Mouse (Mus musculus) T-helper 17 cell (primary cell): ENCODE measurements around the gene Jmjd1c.

Experiments used
- in situ Hi-C, 2 experiments: fragments of 300-600 bp; cut with MboI, MseI; formaldehyde crosslinking; loops; 1 replicate in 1 of 2; 2 replicates in 1 of 2; pipeline ENCODE4 v1.15.1; 2025; ENCODE audit warnings: high pct_unique_total_duplicates in 2 of 2

The Jmjd1c gene

DNA sequence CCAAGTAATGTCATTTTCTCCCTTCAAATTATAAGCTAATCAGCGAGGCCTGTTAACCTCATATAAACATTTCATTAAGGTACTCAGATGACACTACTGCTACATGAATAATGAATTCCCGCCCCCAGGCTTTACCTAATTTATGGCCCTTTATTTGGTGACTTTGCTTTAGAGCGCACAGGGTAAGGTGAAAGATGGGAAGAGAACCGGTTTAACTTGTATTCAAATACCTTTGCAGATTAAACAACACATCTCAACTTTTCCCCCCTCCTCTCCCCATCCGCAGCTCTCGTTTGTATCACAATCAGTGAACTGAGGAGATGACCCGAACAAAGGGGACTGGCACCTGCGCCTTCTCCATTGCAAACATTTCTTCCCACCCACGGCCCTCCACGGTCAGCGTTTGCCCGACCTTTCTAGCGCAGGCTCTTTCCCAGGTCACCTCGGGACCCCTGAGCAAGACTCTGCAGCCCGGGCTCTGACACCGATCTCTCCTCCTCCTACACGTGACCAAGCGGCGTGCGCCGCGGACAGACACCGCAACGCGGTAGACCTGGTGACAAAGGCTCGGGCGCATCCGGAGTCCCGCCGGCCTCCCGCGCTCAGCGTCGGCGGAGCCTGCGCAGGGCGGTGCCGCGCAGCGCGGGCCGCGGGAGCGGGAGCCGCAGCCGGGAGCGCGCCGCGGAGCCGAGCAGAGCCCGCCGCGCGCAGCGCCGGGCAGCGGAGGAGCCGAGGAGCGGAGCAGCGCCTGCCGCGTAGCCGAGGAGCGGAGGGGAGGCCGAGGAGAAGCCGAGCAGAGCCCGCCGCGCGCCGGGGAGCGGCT is at the start of gene Jmjd1c:
Gene Jmjd1c (plus strand): TSS at position 328 of the 823 bp plus-strand sequence.
- in situ Hi-C loops: loop anchor here in 1 of 2 experiments (5.0 kb wide), 1 partner anchor 96 kb away; no protein-coding TSS in a partner anchor

GRCm38 (mm10) chr10:67047712-67048645 is 47.9 kb upstream of the Jmjd1c start:
- in situ Hi-C loops: no loop called here

DNA sequence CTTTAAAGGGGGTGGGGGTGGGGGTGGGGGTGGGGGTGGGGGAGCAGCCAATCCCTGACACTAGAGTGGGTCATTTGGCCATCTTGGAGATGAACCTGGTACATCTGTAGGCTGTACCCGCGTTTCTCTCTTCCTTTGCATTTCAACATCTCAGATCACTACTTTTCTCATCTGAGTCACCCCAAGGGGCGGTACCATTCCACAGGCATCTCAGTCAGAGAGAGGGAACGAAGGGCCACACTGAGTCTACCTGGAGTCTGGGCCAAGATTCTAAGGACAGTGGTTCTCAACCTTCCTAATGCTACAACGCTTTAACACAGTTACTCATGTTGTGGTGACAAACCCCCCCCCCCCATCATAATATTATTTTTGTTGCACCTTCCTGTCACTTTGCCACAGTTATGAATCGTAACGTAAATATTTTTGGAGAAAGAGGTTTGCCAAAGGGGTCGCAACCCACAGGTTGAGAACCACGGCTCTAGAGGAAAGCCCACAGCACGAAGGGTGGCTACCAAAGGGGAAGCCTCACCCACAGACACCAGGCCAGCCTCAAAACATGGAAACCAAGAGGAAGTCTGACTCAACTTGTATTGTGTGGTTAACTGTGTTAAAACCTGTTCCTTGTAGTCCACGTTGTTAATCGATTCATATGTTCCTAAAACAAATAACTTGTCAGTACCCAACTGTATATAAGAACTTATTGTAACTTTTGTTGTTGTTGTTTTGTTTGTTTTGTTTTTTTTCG is 46.9 kb upstream of the Jmjd1c start:
- in situ Hi-C loops: no loop called here

DNA sequence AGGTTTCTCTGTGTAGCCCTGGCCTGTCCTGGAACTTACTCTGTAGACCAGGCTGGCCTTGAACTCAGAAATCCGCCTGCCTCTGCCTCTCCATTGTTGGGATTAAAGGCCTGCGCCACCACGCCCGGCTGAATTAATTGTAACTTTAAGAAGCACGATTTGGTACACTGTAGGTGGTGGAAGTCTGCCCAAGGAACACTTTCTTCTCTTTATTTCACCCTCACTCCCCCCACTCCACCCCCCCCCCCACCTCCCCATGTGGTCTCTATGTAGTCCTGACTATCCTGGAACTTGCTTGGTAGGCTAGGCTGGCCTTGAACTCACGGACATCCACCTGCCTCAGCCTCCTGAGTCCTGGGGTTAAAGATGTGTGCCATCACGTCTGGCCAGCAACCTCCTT is 46.3 kb upstream of the Jmjd1c start:
- in situ Hi-C loops: no loop called here

DNA sequence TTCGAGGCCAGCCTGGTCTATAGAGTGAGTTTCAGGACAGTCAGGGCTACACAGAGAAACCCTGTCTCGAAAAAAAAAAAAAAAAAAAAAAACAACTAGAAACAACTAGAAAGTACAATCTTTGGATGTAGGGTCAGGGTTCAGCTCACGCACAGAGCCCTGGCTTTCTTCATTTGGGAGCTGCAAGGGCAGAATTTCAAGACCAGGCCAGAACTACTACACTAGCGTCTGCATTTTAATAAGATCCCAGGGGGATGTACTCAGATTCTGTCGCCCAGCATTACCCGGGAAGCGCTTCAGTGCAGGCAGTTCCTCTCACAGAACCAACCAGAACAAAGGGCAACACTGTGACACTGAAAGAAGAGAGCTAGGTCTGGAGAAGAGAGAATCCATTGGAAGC is 45.2 kb upstream of the Jmjd1c start:
- in situ Hi-C loops: no loop called here

DNA sequence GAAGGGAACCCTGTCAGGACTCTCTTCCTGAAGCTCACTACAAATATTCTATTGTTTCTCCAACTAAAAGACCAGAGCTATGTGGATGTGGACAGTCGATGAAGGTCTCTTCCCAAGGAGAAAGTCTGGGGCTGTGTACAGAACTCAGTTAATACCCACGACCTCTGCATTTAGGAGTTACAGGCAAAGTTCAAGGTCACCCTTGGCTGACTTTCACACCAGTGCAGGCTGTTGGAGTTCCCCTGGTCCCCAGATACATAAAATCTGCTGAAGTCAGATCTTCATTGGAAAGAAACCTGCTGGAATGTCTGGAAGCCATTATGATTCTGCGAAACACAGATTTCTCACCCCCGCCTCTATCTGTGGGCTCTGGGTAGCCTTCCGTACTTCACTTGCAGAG is 44.5 kb upstream of the Jmjd1c start:
- in situ Hi-C loops: no loop called here

DNA sequence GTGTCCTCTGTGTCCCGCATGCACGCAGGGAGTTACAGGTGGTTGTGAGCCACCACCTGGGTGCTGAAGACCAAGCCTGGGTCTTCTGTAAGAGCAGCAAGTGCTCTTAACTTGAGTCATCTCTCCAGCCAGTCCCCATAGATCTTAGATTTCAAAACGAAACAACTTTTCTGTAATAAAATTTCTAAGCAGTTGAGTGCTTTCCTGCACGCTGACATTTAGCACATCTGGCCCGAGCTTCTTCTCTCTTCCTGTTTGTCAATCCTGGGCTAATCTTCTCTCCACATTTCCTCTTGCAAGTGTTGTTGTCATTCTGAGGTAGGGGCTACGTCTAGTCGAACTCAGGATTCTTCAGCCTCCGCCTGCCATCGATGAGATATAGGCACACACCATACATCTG is 43.5 kb upstream of the Jmjd1c start:
- in situ Hi-C loops: no loop called here

DNA sequence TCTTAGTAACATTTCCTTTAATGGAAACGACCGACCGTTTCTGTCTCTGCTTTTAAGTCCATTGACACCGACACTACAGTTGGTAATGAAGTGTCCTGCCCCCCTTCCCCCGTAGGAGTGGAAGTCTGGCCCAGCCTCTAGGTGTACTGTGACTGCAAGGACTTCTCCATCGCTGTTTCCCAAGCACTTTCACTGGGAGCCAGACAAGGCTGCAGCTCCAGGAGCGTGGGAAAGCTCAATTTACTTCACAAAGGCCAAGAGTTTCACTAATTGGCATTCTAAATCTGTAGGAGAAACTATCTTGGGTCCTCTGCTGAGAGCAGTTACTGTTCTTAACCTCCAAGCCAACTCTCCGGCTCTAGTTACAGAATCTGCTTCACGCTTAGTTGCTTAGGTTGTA is 42.5 kb upstream of the Jmjd1c start:
- in situ Hi-C loops: no loop called here

- in situ Hi-C loops: no loop called here
Observed at GRCm38 (mm10) chr10:67055867-67056856, 39.8 kb upstream of the Jmjd1c start.

GRCm38 (mm10) chr10:67057208-67057607 is 38.7 kb upstream of the Jmjd1c start:
- in situ Hi-C loops: no loop called here

DNA sequence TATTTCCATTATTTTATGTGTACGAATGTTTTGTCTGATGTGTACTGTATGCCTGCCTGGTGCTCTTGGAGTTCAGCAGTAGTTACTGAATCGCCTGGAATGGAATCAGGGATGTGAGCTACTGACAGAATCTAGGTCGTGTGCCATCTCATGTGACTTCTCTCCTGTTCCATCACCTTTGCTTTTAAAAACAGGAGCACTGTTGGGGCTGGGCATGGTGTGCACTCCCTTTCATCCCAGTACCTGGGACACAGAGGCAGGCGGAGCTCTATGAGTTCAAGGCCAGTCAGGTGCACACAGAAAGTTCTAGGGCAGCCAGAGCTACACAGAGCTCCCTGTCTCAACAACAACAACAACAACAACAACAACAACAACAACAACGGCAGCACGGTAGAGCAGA is 38.2 kb upstream of the Jmjd1c start:
- in situ Hi-C loops: no loop called here

DNA sequence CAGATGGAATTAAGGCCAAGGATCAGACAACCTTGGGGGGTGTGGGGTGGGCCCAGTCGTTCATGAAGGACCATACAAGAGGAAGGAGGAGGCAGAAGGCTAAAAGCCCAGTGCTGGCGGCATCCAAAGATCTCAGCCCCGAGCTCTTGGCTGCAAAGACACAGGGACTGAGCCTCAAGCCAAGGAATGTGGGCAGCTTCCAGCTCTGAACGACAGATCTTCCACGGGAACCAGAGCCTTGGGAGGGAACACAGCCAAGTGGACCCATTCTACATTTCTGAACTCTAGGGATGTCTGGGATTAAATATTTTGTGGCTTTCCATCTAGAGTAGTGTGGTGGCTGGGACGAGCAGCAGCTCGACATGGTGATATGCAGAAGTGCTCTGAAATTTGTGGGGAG is 37.6 kb upstream of the Jmjd1c start:
- in situ Hi-C loops: no loop called here

DNA sequence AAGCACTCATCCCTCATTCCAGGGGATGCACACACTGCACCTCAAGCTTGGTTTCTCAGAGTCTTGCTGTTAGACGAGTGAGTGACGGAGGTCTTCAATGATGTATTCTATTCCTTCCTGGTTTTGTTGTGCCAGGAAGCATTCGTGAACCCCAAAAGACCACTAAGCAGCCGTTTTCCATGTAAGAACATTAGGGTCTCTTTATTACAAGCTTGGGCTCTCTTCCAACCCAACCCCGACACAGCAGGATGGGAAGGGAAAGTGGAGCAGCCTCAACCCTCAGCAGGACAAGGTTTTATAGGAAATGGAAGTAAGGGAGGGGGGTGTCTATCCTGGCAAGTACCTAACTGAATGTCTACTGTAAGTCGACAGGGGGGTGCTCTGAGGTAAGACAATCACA is 37.2 kb upstream of the Jmjd1c start:
- in situ Hi-C loops: no loop called here

DNA sequence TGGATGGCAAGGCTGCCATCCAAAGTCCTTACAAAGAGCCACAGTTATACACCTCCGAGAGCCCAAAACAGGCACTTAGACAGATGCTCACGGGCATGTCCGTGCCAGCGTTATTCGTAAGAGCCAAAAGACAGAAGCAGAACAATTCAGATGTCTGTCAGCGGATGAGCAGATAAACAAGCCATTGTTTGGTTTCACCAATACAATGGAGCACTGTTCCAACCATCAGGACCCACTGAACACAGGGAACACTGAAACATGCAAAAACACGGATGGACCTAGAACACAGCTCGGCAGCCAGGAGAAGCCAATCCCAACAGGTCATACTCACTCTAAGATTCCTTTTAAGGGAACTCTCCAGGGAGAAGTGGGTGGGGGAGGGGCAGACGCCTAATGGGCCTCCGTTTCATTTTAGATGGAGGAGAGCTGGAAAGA is 34.5 kb upstream of the Jmjd1c start:
- in situ Hi-C loops: no loop called here

DNA sequence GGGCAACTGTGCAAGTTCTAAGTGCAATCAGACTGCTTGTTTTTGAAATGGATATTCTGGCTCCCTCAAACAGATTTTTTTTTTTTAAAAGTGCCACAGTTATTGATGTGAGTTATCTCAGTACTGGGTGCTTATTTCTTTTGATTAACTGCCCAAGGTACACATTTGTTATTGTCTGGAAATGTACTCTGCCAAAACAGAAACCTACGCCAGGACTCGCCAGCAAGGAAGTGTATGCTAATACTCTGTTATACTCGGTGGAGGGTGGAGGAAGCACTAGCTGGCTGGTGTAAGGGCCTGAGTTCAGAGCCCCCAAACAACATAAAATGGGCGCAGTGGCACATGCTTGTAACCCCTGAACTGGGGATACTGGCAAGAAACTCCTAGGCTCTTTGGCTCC is 34.1 kb upstream of the Jmjd1c start:
- in situ Hi-C loops: no loop called here

- in situ Hi-C loops: no loop called here
Observed at GRCm38 (mm10) chr10:67065277-67065887, 30.5 kb upstream of the Jmjd1c start.

GRCm38 (mm10) chr10:67065927-67066326 is 30.0 kb upstream of the Jmjd1c start:
- in situ Hi-C loops: no loop called here

DNA sequence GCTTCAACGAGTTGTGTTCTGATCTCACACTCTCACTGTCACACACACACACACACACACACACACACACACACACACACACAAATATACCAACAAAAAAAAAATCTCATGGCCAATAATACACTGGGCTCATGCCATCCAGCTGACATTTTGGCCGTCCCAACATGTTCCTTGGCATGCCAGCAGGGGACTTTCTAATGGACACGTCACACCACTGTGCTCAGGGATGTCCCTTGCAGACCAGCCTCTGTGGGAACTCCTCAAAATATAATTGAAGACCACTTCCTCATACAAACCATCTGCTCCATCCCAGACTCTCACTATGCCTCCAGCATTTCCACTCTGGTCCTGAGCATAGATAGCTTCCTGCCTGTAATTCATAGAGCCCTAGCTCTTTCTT is 29.5 kb upstream of the Jmjd1c start:
- in situ Hi-C loops: no loop called here

DNA sequence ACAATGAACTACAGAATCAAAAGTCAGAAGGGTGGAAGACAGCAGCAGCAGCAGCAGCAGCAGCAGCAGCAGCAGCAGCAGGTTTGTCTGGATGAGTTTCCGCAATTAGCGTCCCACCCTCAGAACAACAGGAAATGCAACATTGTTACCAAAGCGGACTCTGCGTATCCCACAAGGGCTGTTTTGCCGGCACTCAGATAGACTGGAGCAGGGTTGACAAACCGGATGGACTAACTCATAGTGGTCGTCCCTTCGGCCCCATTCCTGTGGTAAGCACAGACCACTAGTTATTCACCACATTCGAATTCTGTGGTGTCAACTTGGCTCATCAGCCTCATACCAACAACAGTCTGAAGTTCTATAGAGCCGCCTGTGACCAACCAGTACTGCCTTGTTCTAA is 26.9 kb upstream of the Jmjd1c start:
- in situ Hi-C loops: no loop called here

DNA sequence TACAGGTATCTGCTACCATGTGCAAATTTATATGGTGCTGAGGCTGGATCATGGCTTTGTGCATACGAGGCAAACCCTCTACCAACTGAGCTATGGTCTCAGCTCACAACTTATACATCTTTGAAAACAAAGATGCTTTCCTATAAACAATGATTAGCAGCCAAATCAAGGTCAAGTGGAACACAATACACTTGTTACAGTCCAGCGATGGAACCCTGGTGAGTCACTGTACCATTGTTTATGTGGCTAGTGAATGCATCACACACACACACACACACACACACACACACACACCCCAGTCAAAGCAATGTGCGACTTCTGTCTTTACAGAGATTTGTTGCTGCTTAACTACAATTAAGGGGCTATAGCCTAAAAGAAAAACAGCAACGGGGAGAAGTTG is 24.5 kb upstream of the Jmjd1c start:
- in situ Hi-C loops: loop anchor here in 1 of 2 experiments (10.0 kb wide), 1 partner anchor 1457 kb away; no protein-coding TSS in a partner anchor
